Mouse (Mus musculus) left cerebral cortex, postnatal 10 days (tissue): ENCODE results near the gene Tada3. TPM values are rescaled to one million over a fixed set of nuclear protein-coding genes. Genes with fewer than 3 reads are reported as not detected.
"Not testable (repeated sequence)": the region's sequence is repeated elsewhere in the genome, so short reads cannot be mapped to it uniquely, and the experiment has no call there.

ENCODE experiments used
- DNase-seq, 2 experiments: peaks; one replicate each; pipeline ENCODE4 v3.0.0; 2021 to 2022; ENCODE audit warnings: low spot score in 2 of 2, mixed read lengths in 1 of 2; ENCODE audit errors: extremely low spot score in 1 of 2
- intact Hi-C: fragments of 180-260 bp; cut with DNase I; formaldehyde crosslinking; loops from one replicate; pipeline ENCODE4 v1.15.1; 2025
- total RNA-seq, 2 experiments: library from RNA; stranded (reverse); gene quantifications; 2 replicates each; pipeline ENCODE4 v1.2.3; 2021

Tada3 gene
- total RNA-seq, 2 experiments from 2014 or later: 50.5 to 52.5 TPM

GRCm38 (mm10) chr6:113351653-113352052 is 26.0 kb downstream of the Tada3 start:
- intact Hi-C loops: no loop called here
- DNase-seq: no peak

GRCm38 (mm10) chr6:113351161-113351560 is 26.5 kb downstream of the Tada3 start:
- DNase-seq: no peak
- intact Hi-C loops: no loop called here

- intact Hi-C loops: no loop called here
- no peak for DNase-seq
Observed at GRCm38 (mm10) chr6:113350538-113350937, 27.1 kb downstream of the Tada3 start.

- no peak for DNase-seq
- intact Hi-C loops: no loop called here
Observed at GRCm38 (mm10) chr6:113346897-113347296, 30.8 kb downstream of the Tada3 start.

- DNase-seq: peak in 1 of 2 experiments; percentile 89
- intact Hi-C loops: no loop called here
Observed at GRCm38 (mm10) chr6:113344321-113344720, 33.4 kb downstream of the Tada3 start.

- intact Hi-C loops: no loop called here
- peak; percentile 64 to 88 for DNase-seq
Observed at GRCm38 (mm10) chr6:113343177-113344092, 34.2 kb downstream of the Tada3 start, which contains the start of gene Camk1. Gene Camk1, minus strand, starts transcription at chr6:113343984.

- DNase-seq: peak in 1 of 2 experiments; percentile 32
- intact Hi-C loops: no loop called here
Observed at GRCm38 (mm10) chr6:113342297-113342696, 35.4 kb downstream of the Tada3 start.

GRCm38 (mm10) chr6:113341574-113341973 is 36.1 kb downstream of the Tada3 start:
- intact Hi-C loops: no loop called here
- DNase-seq: peak in 1 of 2 experiments; percentile 39

- DNase-seq: peak in 1 of 2 experiments; percentile 51
- intact Hi-C loops: no loop called here
Observed at GRCm38 (mm10) chr6:113336852-113337620, 40.6 kb downstream of the Tada3 start.

GRCm38 (mm10) chr6:113334216-113334615 is 43.5 kb downstream of the Tada3 start:
- intact Hi-C loops: no loop called here

GRCm38 (mm10) chr6:113333137-113333950 is 44.3 kb downstream of the Tada3 start:
- intact Hi-C loops: no loop called here

More at GRCm38 (mm10) chr6:113334216-113334615, 43.5 kb downstream of the Tada3 start:
- DNase-seq: no peak

GRCm38 (mm10) chr6:113332734-113333133 is 44.9 kb downstream of the Tada3 start:
- intact Hi-C loops, DNase-seq: not testable (repeated sequence)

More at GRCm38 (mm10) chr6:113333137-113333950, 44.3 kb downstream of the Tada3 start:
- peak; percentile 78 to 87 for DNase-seq

GRCm38 (mm10) chr6:113331721-113332120 is 46.0 kb downstream of the Tada3 start:
- DNase-seq: no peak
- intact Hi-C loops: no loop called here

GRCm38 (mm10) chr6:113330547-113330946 is 47.1 kb downstream of the Tada3 start:
- intact Hi-C loops: no loop called here
- no peak for DNase-seq

- intact Hi-C loops: no loop called here
- DNase-seq: no peak
Observed at GRCm38 (mm10) chr6:113329396-113329795, 48.3 kb downstream of the Tada3 start.

GRCm38 (mm10) chr6:113326533-113327315 is 51.0 kb downstream of the Tada3 start, which contains the start of gene Ogg1:
Gene Ogg1, plus strand, starts transcription at chr6:113326972.
- intact Hi-C loops: no loop called here
- DNase-seq: peak; percentile 99
